Mouse (Mus musculus): Measurements from ENCODE around the gene Map1b.

- TF ChIP-seq CTCF (IDR thresholded peaks at IDR 0.05; ENCODE audit: low read depth) (no peak), EP300 (IDR thresholded peaks at IDR 0.05; ENCODE audit: low read depth) (no peak)
Observed at GRCm38 (mm10) chr13:99500609-99501008, 15.7 kb downstream of the Map1b start.

Data from liver, embryonic 14.5 days (tissue).